Comparison of ENCODE assay signal across 13 mouse cellular contexts in the genomic region with DNA sequence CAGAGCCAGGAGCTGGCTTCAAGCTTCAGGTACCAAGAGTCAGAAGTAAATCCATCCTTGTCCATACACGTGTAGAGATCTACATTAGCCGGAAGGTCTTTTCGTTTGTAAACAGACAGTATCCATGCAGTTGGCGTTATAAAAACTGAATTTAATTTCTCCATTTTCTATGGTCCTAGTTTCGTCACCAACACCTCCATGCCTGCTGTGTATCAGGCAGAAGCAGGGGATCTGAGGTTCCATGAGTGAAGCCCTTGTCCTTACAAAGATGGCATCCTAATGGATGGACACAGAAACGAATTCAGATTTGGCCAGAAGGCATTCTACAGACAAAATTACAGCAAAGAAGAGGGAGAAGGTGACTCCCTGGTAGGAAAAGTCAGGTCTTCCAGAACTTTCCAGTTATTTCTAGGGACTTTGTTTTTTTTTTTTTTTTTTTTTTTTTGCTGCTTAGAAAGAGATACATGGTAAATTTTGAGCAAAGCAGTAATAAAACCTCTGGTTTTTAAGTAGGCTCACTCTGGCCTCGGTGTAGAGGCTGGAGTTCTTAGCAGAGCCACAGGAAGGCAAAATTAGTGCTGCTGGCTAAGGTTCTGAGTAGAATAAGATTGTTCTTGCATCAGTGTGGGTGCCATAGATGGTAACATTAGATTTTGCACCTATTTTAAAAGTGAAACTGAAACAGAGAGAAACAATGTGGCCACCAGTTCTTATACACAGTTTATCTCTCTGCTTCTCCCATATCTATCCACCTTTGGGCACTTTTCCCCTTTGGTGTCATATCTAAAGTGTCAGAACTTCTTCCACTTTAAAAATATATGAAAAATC.
DNase-seq lines count a peak whose midpoint lies in the region; ATAC-seq lines count a peak whose summit lies in the region.
"Had no signal": no experiment of that assay in that cellular context is flagged by ENCODE, and none has a peak within 500 bp of the region (broad histone marks: within the 10 kb centered on the region; RNA-seq: fewer than 3 reads in every experiment).

No protein-coding gene starts in this region.

- H3K27me3 ChIP-seq in megakaryocyte, embryonic 14.5 days (replicated peaks) = peaks cover 3% of the 10 kb centered on the region
- H3K27me3 ChIP-seq: embryonic facial prominence, embryonic 12.5 days; heart, embryonic 13.5 days; limb, embryonic 12.5 days had no signal

- peak overlapping the region; percentile 56 for H3K4me3 ChIP-seq in megakaryocyte, embryonic 14.5 days (replicated peaks)
- H3K4me3 ChIP-seq: limb, embryonic 12.5 days; midbrain, embryonic 10.5 days had no signal

- DNase-seq in CD4-positive, CD25-positive, alpha-beta regulatory T cell, adult 2 months (ENCODE audit: low read depth, low spot score) = peak; percentile 14
- peak; percentile 61 for DNase-seq in induced T-regulatory cell, adult 2 months (ENCODE audit: low read depth)
- DNase-seq in kidney, postnatal 25 days = no peak
- no peak for DNase-seq in adrenal gland, postnatal 14 days
- DNase-seq in lung, postnatal 14 days = no peak
- DNase-seq: forebrain, postnatal 0 days; gastrocnemius, postnatal 14 days had no signal

- H3K9me3 ChIP-seq in megakaryocyte, embryonic 14.5 days = no peaks in the 10 kb centered on the region
- H3K9me3 ChIP-seq: embryonic facial prominence, embryonic 12.5 days; heart, embryonic 13.5 days; limb, embryonic 12.5 days; midbrain, embryonic 10.5 days had no signal

- no peak for ATAC-seq in megakaryocyte, adult 5-6 weeks (ENCODE audit: poor library complexity, severe bottlenecking)
- ATAC-seq: forebrain, postnatal 0 days had no signal

- H3K36me3 ChIP-seq in megakaryocyte, embryonic 14.5 days (replicated peaks; ENCODE audit: low read length) = no peaks in the 10 kb centered on the region
- H3K36me3 ChIP-seq: embryonic facial prominence, embryonic 12.5 days; heart, embryonic 13.5 days; limb, embryonic 12.5 days; midbrain, embryonic 10.5 days had no signal

- H3K4me1 ChIP-seq in megakaryocyte, embryonic 14.5 days = peaks cover 18% of the 10 kb centered on the region
- H3K4me1 ChIP-seq: limb, embryonic 12.5 days had no signal

Comparison
In these comparisons a context has a peak if more than half of its experiments do, and no peak if none do; other contexts are left out.
1. DNase-seq: peak in CD4-positive, CD25-positive, alpha-beta regulatory T cell, adult 2 months (single experiment) and induced T-regulatory cell, adult 2 months (single experiment); none in kidney, postnatal 25 days (0 of 2), adrenal gland, postnatal 14 days (single experiment) and lung, postnatal 14 days (single experiment).